Mouse (Mus musculus): ENCODE results near the gene Wdr27. TPM values are rescaled to one million over a fixed set of nuclear protein-coding genes. Genes with fewer than 3 reads are reported as not detected.

The Wdr27 gene
- polyA plus RNA-seq, 1 experiment from 2014 or later: 8.5 TPM

DNA sequence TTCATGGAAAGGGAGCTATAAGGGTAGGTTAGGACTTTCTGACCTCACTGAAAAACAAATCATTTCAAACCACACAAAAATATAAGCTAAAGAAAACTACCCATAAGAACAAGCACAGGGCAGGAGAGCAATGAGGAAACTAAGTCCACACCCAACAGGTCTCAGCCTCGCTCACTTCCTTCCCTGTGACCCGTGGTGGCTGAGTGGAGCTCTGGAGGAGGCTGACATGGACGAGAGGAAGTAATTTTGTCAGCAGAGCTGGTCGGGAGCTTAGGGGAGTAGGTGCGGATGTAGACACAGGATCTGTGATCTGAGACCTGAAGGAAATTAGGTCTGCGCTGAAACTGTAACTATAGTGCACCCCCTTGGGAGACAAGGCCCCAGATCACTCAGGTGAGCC is 21.4 kb downstream of the Wdr27 start:
- Histone ChIP-seq H3K9me3 (replicated peaks) (no peaks in the 10 kb centered on the region), H3K36me3 (no peaks in the 10 kb centered on the region), H3K4me1 (no peaks in the 10 kb centered on the region), H3K4me2 (replicated peaks) (no peak overlapping the region), H3K9ac (no peak overlapping the region), H3K4me3 (no peak overlapping the region), H3K27ac (no peak overlapping the region), H3K27me3 (no peaks in the 10 kb centered on the region)
- WGBS: 65% methylated on average over 6 of the region's 6 CpGs
- no peak for ATAC-seq (ENCODE audit: low FRiP score)

- H3K27ac ChIP-seq: no peak overlapping the region
- no peak overlapping the region for H3K4me2 ChIP-seq (replicated peaks)
- no peaks in the 10 kb centered on the region for H3K27me3 ChIP-seq
- ATAC-seq (ENCODE audit: low FRiP score): no peak
- no peaks in the 10 kb centered on the region for H3K9me3 ChIP-seq (replicated peaks)
- no peaks in the 10 kb centered on the region for H3K36me3 ChIP-seq
- WGBS: 92% methylated on average over 8 of the region's 8 CpGs
- no peak overlapping the region for H3K4me3 ChIP-seq
- H3K4me1 ChIP-seq: no peaks in the 10 kb centered on the region
- no peak overlapping the region for H3K9ac ChIP-seq
Observed at GRCm38 (mm10) chr17:14917866-14918265, 25.1 kb downstream of the Wdr27 start.

DNA sequence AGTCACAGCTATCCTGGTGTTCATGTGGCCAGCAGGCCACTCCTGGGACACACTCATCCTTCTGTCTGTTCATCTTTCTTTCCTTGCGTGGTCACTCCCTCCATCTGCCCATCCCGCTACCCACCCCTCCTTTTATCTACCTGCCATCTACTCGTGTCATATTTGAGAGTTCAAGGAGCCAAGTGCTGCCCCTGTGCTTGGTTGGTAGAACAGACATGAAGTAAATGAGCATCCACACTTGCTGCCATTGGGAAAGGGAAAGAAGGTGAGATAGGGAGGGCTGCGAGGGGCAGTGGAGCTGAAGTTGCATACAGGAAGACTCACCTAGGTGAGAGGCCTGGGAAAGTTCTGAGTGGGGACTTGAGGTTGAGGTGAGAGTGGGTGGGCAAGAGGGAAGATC is 28.6 kb downstream of the Wdr27 start:
- WGBS: 82% methylated on average over 4 of the region's 4 CpGs
- Histone ChIP-seq H3K4me1 (no peaks in the 10 kb centered on the region), H3K27ac (no peak overlapping the region), H3K9me3 (replicated peaks) (no peaks in the 10 kb centered on the region), H3K4me3 (no peak overlapping the region), H3K36me3 (no peaks in the 10 kb centered on the region), H3K9ac (no peak overlapping the region), H3K27me3 (no peaks in the 10 kb centered on the region), H3K4me2 (replicated peaks) (no peak overlapping the region)
- no peak for ATAC-seq (ENCODE audit: low FRiP score)

- Histone ChIP-seq H3K27me3 (no peaks in the 10 kb centered on the region), H3K27ac (no peak overlapping the region), H3K4me2 (replicated peaks) (no peak overlapping the region), H3K4me3 (no peak overlapping the region), H3K4me1 (no peaks in the 10 kb centered on the region), H3K36me3 (no peaks in the 10 kb centered on the region), H3K9me3 (replicated peaks) (no peaks in the 10 kb centered on the region), H3K9ac (no peak overlapping the region)
- 86% methylated on average over 8 of the region's 8 CpGs for WGBS
- no peak for ATAC-seq (ENCODE audit: low FRiP score)
Observed at GRCm38 (mm10) chr17:14912981-14913380, 30.0 kb downstream of the Wdr27 start.

DNA sequence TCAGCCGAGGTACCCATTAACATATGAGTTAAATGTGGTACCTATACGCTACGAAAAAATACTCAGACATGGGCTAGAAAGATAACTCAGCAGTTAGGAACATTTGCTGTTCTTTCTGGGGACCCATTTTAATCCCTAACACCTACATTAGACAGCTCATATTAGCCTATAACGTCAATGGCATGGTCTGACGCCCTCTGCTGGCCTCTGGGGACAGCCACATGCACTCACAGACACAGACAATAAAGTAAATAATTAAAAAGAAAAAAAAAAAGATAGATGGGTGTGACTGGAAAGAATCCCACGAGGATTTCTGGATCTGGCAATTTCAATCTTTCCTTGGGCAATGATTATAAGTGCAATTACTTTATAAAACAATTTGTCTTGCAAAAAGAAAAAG is 30.5 kb downstream of the Wdr27 start:
- H3K4me2 ChIP-seq (replicated peaks): no peak overlapping the region
- no peaks in the 10 kb centered on the region for H3K9me3 ChIP-seq (replicated peaks)
- no peaks in the 10 kb centered on the region for H3K4me1 ChIP-seq
- ATAC-seq (ENCODE audit: low FRiP score): no peak
- H3K27me3 ChIP-seq: no peaks in the 10 kb centered on the region
- H3K4me3 ChIP-seq: no peak overlapping the region
- WGBS: 50% methylated on average over 6 of the region's 6 CpGs
- no peak overlapping the region for H3K27ac ChIP-seq
- no peak overlapping the region for H3K9ac ChIP-seq
- no peaks in the 10 kb centered on the region for H3K36me3 ChIP-seq

DNA sequence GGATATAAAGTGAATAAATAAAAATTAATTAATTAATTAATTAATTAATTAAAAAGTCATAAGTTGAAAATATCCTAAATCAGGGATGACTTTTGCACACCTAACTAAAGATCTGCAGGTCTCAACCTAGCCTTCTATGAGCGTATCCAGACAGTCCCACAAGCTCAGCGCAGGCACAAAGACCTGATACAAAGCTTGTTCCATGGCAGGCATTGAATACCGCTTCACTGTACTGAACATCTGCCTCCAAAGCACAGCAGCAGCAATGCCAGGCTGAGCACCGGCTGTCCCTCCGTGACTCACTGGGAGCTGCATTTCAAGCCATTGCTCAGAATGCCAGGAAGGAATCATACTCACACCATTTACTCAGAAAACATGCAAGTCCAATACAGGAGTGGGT is 32.2 kb downstream of the Wdr27 start:
- no peaks in the 10 kb centered on the region for H3K36me3 ChIP-seq
- H3K9me3 ChIP-seq (replicated peaks): no peaks in the 10 kb centered on the region
- no peak overlapping the region for H3K9ac ChIP-seq
- no peak overlapping the region for H3K4me3 ChIP-seq
- H3K27ac ChIP-seq: no peak overlapping the region
- no peak for ATAC-seq (ENCODE audit: low FRiP score)
- H3K4me1 ChIP-seq: no peaks in the 10 kb centered on the region
- WGBS: 92% methylated on average over 5 of the region's 5 CpGs
- H3K4me2 ChIP-seq (replicated peaks): no peak overlapping the region
- H3K27me3 ChIP-seq: no peaks in the 10 kb centered on the region

DNA sequence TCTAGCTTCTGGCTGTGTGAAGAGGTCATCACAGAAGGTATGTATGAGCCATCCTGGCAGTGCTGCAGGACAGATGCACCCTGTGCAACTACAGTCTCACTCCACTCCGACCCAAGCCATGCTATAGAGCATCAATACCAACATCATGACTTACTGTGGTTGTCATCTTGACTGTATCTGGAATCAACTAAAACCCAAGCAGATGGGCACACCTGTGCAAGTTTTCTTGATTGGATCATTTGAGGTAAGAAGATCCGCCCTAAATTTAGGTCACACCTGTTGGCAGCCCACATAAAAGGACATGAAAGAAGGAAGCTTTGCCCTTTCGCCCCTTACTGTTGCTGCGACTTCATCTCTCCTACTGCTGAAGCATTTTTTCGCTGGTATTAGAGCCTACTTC is 33.6 kb downstream of the Wdr27 start:
- no peaks in the 10 kb centered on the region for H3K27me3 ChIP-seq
- no peak for ATAC-seq (ENCODE audit: low FRiP score)
- no peaks in the 10 kb centered on the region for H3K36me3 ChIP-seq
- H3K9me3 ChIP-seq (replicated peaks): no peaks in the 10 kb centered on the region
- 87% methylated on average over 5 of the region's 5 CpGs for WGBS
- no peak overlapping the region for H3K4me2 ChIP-seq (replicated peaks)
- H3K4me3 ChIP-seq: no peak overlapping the region
- no peak overlapping the region for H3K27ac ChIP-seq
- no peaks in the 10 kb centered on the region for H3K4me1 ChIP-seq
- H3K9ac ChIP-seq: no peak overlapping the region

GRCm38 (mm10) chr17:14907136-14907535 is 35.8 kb downstream of the Wdr27 start:
- Histone ChIP-seq H3K4me1 (no peaks in the 10 kb centered on the region), H3K4me2 (replicated peaks) (no peak overlapping the region), H3K27me3 (no peaks in the 10 kb centered on the region), H3K9me3 (replicated peaks) (no peaks in the 10 kb centered on the region), H3K4me3 (no peak overlapping the region), H3K36me3 (no peaks in the 10 kb centered on the region), H3K9ac (no peak overlapping the region), H3K27ac (no peak overlapping the region)
- WGBS: 77% methylated on average over 12 of the region's 12 CpGs
- ATAC-seq (ENCODE audit: low FRiP score): no peak

DNA sequence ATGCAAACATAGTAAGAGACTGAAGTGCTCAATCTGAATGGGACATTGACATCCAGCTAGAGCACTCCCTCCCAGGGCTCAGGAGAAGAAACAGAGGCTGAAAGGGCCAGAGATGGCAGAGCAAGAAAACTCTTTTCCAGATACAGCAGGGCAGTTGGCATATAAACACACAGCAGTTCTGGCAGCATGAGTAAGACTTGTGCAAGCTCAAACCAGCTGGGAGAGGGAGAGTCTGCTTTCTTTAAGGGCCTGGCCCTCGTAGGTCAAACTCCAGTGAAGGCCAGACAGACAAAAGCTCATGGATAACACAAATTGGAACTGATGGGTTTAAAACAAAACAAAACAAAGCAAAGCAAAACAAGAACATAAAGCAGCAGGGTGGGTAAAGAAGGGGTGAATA is 36.3 kb downstream of the Wdr27 start:
- Histone ChIP-seq H3K4me2 (replicated peaks) (no peak overlapping the region), H3K4me1 (no peaks in the 10 kb centered on the region), H3K27ac (no peak overlapping the region), H3K27me3 (no peaks in the 10 kb centered on the region), H3K36me3 (no peaks in the 10 kb centered on the region), H3K9me3 (replicated peaks) (no peaks in the 10 kb centered on the region), H3K9ac (0 out of 2 replicates have a peak overlapping the region, but pooled peaks have one; percentile 10), H3K4me3 (no peak overlapping the region)
- no peak for ATAC-seq (ENCODE audit: low FRiP score)
- 27% methylated on average over 1 of the region's 1 CpGs for WGBS

DNA sequence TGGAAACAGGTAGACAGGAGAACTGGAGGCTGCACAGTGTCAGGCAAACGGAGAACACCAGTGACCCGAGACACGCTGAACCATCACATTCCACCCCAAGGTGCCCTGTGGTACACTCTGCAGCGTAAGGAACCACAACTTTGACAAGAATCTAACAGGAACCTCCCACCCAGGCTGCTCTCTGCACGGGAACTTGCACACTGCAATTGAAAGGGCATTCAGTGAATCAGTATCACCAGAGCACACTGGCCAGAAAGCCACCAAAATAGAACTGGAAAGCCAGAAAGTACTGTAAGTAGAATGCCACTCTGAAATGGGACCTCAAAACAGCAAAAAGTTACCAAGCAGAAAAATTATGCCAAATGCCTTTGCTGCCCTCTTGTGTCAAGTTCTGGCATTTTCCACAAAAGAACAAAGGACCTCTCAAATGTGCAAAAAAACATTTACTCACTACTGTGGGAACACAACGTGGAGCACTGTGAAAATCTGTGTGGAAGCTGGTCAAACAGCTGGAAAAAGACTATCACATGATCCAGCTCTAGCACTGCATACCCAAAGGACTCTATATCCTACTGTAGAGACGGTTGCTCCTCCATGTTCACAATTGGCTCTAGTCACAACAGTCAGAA is 38.2 kb downstream of the Wdr27 start:
- H3K27me3 ChIP-seq: no peaks in the 10 kb centered on the region
- H3K9ac ChIP-seq: no peak overlapping the region
- no peak overlapping the region for H3K4me3 ChIP-seq
- peak; percentile 57 for ATAC-seq (ENCODE audit: low FRiP score)
- no peak overlapping the region for H3K4me2 ChIP-seq (replicated peaks)
- H3K9me3 ChIP-seq (replicated peaks): no peaks in the 10 kb centered on the region
- H3K36me3 ChIP-seq: no peaks in the 10 kb centered on the region
- WGBS: 57% methylated on average over 7 of the region's 7 CpGs
- no peak overlapping the region for H3K27ac ChIP-seq
- H3K4me1 ChIP-seq: no peaks in the 10 kb centered on the region

- Histone ChIP-seq H3K27me3 (no peaks in the 10 kb centered on the region), H3K9me3 (replicated peaks) (no peaks in the 10 kb centered on the region), H3K4me2 (replicated peaks) (no peak overlapping the region), H3K4me1 (no peaks in the 10 kb centered on the region), H3K4me3 (no peak overlapping the region), H3K27ac (no peak overlapping the region), H3K36me3 (no peaks in the 10 kb centered on the region), H3K9ac (no peak overlapping the region)
- 90% methylated on average over 6 of the region's 6 CpGs for WGBS
- peak; percentile 53 for ATAC-seq (ENCODE audit: low FRiP score)
Observed at GRCm38 (mm10) chr17:14904206-14904605, 38.8 kb downstream of the Wdr27 start.

GRCm38 (mm10) chr17:14903212-14903611 is 39.7 kb downstream of the Wdr27 start:
- no peaks in the 10 kb centered on the region for H3K4me1 ChIP-seq
- H3K4me3 ChIP-seq: no peak overlapping the region
- H3K27me3 ChIP-seq: no peaks in the 10 kb centered on the region
- H3K9ac ChIP-seq: no peak overlapping the region
- WGBS: 79% methylated on average over 3 of the region's 3 CpGs
- no peak overlapping the region for H3K4me2 ChIP-seq (replicated peaks)
- no peak for ATAC-seq (ENCODE audit: low FRiP score)
- no peak overlapping the region for H3K27ac ChIP-seq
- H3K36me3 ChIP-seq: no peaks in the 10 kb centered on the region
- H3K9me3 ChIP-seq (replicated peaks): no peaks in the 10 kb centered on the region

- WGBS: 71% methylated on average over 1 of the region's 1 CpGs
- Histone ChIP-seq H3K9ac (no peak overlapping the region), H3K27ac (no peak overlapping the region), H3K4me3 (no peak overlapping the region), H3K9me3 (replicated peaks) (no peaks in the 10 kb centered on the region), H3K36me3 (no peaks in the 10 kb centered on the region), H3K4me1 (no peaks in the 10 kb centered on the region), H3K4me2 (replicated peaks) (no peak overlapping the region), H3K27me3 (no peaks in the 10 kb centered on the region)
- ATAC-seq (ENCODE audit: low FRiP score): no peak
Observed at GRCm38 (mm10) chr17:14898972-14899371, 44.0 kb downstream of the Wdr27 start.

Data from hindbrain, embryonic 12.5 days (tissue).